Mouse (Mus musculus) CD8-positive naive resting alpha-beta T cell, adult 2 months (primary cell): ENCODE results near the gene Akap6.

ENCODE experiments used
- DNase-seq, 2 experiments: peaks; one replicate each; pipeline ENCODE4 v3.0.0; 2022; ENCODE audit warnings: low read depth in 2 of 2, low spot score in 2 of 2

Akap6 gene

DNA sequence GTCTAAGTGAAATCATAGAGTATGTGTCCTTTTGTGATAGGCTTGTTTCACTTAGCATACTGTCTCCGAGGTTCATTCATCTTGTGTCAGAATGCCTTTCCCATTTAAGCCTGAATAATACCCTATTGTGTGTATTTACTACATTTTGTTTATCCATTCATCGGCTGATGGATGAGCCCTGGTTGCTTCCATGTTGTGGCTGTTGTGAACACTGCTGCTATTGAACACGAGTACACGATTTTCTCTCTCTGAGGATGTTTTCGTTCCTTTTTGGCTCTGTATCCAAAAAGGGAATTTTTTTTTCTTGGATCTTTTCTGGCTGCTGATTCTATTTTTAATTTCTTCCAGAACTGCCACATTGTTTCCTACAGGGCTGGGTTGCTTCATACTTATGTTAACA, 81.0 kb downstream of the Akap6 start:
- no peak for DNase-seq

DNA sequence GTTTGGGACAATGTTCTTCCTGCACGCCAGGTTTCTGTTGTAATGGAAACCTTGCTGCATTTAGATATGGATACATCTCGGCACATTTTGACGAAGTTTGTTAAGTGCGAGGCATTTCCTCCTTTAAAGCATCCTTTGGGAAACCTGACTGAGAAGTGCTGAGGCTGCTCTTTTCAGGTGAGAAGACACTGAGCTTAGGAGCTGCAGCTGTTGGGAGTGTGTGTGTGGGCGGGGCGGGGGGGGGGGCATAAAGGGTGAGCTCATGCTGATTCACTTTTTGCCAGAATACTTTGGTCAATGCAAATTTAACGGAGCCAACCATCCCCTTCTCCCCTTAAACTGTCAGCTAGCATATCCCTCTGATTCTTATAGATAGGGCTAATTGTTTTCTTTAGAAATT, 81.9 kb downstream of the Akap6 start:
- no peak for DNase-seq

DNA sequence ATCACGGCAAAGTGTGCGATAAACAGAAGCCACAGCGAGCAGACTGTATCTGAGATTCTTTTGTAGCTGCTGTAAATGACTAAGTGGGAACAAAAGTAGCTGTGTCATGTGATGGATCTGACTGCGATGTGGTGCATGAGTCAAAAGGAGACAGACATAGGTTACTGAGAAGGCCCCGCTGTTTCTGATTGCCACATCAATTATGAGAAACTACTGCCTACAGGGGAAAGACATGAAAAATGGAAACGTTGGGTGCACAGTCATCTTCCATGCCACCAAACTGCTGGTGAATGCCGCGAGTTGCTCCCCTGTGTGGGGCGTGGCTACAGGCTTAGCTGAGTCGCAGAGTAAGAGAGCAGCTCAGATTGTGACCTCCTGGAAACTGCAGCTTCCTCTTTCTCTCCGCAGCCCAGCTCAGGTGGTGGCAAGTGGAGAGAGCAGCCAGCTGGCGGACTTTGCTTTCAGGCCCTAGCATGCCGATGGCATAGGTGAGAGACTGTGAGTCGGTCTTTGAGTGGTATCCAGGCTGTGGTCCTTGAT, 83.8 kb downstream of the Akap6 start:
- DNase-seq, result peak; percentile 24 to 38

DNA sequence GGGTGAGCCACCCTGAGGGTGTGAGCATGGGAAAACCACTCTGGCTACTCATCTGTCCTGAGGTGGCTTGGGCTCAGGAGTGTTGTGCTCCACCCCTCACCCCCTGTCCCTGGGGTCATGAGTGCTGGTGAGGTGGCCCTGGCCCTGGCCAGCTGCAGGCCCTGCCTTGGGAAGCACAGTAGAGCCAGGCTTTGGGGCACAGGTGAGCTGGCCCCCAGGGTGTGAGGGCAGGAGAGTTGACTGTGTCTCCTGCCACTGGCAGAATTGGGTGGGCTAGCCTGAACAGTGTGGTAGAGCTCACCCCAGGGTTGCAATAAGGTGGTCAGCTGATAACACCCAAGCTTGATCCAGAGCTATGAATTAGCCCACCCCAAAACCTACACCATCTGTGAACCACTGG, 86.0 kb downstream of the Akap6 start:
- DNase-seq, result no peak

DNA sequence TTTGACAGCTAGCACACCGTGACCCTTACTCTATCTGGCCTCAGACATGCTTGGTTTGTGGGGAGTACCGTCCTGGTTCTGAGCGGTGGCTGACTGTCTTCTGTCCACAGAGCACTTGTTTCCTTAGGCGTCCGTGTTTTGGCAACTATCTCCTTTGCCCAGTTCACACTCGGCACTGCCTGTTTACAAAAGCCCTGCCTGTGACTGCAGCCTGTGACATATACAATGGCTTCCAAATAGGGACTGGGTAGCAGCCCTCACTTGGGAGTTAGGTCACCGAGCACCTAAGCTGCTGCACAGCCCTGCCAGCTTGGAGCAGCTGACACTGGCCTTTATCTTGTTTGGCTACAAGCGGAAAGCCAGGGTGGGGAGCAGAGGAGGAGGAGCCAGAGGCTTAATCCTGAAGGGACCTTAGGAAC, 91.2 kb downstream of the Akap6 start:
- no peak for DNase-seq

DNA sequence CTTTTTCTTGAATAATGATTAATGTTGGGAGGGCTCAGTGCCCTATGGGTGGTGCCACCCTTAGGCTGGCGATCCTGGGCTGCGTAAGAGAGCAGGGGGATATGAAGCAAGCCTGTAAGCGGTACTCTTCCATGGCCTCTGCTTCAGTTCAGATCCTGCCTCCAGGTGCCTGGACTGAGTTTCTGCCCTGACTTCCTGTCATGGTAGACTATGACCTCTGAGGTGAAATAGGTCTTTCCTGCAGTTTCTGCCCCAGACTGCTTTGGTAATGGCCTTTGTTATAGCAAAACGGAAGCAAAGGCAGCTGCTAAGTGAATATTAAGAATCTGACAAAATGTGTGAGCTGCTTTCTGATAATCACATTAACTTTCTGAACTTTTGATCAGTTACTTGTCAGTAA, 94.9 kb downstream of the Akap6 start:
- no peak for DNase-seq

DNA sequence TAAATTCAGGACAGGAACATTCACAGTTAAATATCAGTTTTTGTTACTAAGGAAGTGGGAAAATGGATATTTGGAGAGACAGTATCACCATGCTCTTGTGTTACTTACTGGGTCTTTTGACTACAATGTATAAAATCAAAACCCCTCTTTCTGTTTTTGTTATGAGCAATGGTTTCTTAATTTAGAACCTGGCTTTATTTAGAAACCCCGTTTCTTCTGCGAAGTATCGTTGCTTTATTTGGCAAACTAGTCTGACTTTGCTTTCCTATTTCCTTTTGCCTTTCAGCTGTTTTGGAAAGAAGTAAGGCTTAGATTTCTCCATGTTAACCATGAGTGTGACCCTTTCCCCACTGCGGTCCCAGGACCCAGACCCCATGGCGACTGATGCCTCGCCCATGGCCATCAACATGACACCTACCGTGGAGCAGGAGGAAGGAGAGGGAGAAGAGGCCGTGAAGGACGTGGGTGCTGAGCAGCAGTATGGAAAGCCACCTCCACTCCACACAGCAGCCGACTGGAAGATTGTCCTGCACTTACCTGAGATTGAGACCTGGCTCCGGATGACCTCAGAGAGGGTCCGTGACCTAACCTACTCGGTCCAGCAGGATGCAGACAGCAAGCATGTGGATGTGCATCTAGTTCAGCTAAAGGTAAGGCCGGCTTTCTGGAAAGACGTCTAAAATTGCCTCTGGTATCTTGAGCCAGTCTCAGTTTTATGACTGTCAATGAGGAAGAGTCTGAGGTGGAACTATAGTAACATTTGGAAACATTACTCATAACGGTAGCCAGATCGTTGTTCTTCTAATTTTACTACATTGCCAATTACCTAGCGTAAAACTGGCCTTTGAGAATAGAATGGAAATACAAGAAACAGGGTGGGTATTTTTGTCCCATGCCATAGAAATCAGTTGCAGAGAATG, 96.6 kb downstream of the Akap6 start:
- DNase-seq, result no peak

DNA sequence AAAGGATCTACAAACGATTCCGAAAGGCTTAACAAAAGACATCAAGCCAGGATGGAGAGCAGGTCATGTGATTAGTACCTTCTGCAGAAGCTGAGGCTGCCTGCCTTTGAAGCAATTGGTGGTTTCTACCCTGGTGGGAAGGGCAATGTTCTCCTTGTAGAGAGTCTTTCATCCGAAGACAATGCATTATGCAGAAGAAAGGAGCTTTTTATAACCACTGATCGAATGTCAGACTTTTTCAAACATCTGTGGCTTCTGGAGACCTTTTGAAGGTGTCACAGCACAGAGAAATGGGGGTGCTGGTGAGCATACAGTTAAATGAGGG, 97.2 kb downstream of the Akap6 start:
- DNase-seq, result peak; percentile 27 to 43

DNA sequence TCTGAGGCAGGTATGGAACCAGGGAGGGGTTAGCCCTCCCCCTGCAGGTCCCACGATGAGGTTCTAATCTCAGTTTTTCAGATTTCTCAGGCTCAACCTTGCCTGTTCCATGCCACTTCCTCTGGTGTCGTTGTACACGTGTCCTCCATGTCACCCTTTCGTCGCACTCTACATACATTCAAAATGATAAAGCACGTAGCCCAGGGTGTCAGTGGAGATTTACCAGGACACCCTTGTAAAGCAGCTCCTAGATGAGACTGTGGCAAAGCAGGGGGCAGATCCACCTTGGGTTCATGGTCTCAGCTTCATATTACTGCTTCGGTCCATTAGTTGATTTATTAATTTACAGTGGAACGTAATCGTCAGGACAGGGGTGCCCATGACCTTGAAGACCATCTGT, 100.5 kb downstream of the Akap6 start:
- no peak for DNase-seq

DNA sequence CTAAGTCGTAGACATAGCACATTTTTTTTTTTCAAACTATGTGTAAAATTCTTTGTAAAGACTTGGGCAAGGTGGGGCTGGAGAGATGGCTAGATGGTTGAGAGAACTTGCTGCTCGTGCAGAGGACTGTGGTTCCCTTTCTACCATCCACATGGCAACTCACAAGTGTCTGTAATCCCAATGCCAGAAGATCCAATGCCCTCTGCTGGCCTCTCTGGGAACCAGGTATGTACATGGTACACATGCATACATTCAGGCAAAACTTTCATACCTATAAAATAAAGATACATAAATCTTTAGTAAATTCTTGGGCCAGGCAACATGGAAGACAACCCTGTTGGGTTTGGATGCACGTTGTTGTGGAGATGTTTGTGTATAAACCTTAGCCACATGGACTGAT, 107.1 kb downstream of the Akap6 start:
- DNase-seq, result no peak

DNA sequence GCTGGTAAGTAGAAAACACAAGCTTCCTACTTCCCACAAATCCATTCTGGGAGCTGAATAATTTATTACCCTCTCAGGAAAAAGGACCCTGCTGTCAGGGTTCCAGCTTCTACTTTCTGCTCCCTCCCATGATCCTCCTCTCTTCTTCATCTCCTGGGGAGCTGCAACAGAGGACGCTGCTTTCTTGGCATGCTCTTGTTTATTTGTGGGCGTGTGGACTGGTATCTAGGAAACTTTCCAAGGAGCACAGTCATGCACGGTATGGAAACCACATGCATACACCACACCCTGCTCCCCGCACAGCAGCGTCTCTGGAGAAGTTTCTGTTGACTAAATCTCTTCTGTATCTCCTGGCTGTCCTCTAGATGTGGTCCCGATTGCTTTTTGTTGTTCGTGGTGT, 119.4 kb downstream of the Akap6 start:
- DNase-seq, result no peak

DNA sequence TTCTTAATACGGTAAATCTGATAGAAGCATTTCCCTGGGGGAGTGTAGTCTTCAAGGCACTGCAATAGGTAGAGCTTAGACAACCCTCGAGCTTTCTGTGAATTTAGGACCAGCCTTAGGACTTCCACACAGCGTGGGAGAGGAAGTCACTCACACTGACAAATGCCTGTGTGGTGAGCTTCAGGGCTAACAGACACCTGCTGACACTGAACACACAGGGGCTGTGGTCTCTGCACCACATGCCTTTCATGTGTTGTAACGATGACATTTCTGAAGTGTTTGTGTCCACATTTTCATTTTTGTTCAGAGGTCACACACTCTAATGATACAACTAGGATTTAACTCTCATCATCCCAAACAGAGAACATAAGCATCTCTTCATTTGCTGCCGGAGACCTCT, 125.6 kb downstream of the Akap6 start:
- DNase-seq, result peak in 1 of 2 experiments; percentile 17

DNA sequence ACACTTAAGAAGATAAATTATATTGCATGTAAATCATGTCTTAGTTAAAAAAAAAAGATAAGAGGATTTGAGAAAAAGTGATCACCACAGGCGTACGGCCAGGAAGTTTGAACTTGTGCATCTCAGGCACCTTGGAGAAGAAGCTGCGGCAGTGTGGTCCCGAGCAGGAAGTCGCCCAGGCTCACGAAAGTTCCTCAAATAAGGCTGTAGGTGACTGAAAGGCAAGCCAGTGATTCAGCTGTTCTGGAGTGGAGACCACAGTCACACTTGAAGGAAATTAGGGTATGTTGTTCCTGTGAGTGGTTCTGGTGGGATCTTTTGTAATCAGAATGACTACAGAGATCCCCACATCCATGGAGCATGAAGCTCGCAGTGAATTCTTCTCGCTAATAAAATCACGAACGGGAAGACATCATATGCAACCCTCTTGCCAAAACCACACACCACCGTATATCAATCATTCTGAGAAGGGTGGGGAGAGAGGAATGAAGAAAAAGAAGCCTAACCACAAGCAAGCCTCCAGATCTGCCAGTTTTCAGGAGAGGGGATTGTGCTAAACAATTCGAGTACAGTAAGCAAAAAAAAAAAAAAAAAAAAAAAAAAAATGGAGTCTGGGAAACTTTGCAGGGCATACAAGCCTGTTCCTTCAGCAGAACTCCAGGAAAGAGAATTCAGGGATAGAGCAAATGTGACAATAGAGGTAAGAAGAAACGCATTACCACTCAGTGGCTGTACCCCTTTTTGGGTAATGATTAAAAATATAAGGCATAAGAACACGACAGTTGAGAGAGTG, 130.0 kb downstream of the Akap6 start:
- no peak for DNase-seq

DNA sequence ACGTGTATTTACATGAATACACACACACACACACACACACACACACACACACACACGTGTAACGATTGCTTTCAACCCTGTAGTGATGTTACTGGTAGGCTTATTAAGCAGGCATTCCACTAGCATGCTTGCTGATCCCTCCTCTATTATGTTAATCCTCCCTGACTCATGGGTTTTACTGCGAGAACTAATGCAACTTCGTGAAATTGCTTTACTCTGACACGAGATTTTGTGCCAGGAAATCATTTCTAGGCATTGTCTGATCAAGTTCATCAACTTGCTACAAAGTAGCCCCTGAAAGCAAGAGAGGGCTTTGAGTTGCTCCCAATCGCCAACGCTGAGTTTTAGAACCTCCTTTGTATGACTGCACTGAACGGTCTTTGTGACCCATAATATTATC, 132.6 kb downstream of the Akap6 start:
- DNase-seq, result no peak

DNA sequence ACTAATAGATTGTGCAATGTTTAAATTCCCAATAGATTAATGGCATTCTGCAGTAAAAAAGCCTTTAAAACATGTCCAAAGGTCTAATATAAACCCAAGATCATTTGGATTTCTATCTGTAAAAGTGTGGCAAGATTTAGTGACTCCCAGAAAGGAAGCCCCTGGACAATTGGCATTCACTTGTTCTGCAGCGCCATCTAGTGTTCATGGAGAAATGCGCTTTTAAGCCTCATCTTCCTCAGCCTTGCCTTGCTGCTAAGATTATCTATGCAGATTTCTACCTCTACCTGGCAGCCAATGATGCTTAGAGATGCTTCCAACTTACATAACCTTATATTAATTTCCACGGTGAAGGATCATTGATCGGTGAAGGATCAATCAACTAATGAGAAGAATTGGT, 133.0 kb downstream of the Akap6 start:
- peak; percentile 57 to 70 for DNase-seq

DNA sequence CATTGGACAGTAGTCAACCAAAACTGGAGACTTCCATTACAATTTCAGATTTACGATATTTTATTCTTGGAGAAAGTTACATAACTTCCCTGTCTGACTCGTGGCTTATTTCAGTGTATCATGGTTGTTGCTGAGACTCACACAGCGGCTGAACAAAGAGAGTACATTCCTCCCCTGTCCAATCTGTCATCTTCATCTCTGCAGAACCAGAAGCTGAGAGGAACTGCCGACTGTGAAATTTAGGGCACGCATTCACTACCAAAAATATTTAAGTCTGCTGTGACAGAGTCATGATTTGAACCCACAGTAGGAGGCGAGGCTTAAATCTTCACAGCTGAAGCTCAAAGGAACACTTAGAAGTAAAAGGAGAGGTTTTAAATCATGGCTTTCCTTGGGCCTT, 134.0 kb downstream of the Akap6 start:
- no peak for DNase-seq

DNA sequence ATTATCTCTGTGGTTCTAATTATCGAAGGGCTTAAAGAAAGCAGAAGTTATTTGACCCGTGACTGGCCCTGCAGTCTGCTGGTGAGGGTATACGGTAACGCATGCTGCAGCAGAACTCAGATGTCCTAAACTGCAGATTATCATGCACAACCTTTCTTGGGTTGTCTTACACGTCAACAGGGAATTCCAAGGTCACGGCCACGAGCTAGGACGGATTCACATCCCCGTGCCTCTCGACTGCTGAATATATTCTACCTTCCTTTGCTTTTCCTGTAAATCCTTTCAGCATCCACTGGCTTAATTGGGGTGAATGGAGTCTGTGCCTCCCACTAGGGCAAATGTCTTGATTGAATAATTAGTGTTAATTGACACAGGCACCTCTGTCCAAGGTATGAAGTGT, 134.9 kb downstream of the Akap6 start:
- DNase-seq, result no peak

DNA sequence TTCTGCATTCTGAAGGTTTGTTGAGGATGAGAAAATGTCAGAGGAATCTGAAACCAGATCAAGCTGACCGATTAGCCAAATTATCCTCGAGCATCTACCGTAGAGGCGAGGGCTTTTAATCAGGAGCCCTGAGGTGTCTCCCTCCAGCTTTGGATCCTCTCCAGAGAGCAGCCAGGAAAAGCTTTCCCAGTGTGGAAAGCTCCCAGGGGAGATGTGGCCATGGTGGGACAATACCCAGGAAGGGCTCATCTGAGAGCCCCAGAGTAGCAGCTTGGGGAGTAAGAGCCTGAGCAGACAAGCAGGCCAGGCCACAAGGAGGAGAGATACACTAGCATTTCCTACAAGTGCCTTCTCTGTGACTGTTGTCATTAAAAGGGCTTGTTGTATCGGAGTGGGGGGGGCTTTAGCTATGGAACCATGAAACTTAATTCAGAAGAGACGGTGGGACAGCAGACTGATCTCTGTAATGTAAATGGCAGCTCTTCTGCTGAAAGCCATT, 135.6 kb downstream of the Akap6 start:
- no peak for DNase-seq

DNA sequence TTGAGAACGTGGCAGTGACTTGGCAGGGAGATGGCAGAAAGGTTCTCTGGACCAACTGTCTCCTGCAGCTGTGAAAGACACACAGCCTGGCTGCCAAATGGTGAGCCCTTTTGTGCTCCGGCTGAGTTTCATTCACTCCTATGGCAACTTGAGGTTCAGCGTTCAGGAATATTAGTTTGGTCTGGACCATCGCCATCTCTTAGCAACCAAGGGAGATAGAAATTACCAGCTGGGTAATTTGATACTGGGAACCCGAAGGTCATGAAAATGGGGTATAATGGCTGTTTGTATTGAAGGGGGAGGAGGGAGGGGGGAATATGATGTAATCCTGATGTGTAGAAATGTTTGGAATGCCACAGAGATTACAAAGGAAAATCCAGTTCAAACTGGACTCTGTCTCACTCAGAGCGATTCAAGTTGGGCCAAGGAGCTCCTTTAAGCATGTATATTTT, 136.1 kb downstream of the Akap6 start:
- DNase-seq, result no peak

DNA sequence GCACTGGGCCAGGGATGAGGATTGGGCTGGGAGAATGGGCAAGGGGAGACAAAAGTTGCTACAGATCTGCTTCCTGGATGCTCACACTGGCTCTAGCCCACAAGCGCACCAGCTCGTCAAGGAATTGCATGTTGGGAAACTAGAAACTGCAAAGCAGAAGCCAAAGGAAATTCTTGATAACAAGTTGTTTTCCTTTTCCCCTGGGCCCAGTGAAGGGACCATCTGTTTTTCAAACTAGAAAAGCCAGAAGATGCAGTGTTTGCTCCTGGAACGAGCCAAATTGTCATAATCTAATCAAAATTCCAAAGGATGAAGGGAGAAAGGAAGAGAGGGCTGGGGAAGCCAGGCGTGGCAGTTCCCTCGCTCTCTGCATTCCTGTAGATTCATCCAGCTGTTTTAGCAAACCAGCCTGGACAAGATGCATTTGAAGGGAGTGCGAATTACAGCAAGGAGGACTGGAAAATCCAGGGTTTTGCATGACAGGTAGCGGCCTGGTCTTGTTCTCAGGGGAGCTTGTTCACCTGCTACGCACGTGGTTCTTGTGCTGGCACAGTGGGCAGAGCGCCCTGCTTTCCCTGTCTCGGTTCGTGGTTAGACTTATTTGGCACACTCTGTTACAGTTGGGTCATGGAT, 136.8 kb downstream of the Akap6 start:
- DNase-seq, result no peak

DNA sequence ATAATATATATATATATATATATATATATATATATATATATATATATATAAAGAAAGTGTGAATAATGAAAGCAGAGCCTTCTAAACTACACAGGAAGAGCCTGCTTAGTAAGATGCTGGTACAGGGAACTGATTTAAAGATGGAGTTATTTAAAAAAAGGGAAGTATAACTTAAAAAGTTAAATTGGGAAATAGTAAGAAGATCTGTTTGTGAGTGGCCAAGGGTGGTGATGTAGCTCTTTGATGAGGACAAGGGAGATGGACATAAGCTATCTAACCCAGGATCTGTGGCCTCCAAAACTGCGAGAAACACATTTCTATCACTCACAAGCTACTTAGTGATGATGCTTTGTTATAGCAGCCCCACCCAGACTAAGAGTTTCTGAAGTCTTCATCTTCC, 146.8 kb downstream of the Akap6 start:
- no peak for DNase-seq

DNA sequence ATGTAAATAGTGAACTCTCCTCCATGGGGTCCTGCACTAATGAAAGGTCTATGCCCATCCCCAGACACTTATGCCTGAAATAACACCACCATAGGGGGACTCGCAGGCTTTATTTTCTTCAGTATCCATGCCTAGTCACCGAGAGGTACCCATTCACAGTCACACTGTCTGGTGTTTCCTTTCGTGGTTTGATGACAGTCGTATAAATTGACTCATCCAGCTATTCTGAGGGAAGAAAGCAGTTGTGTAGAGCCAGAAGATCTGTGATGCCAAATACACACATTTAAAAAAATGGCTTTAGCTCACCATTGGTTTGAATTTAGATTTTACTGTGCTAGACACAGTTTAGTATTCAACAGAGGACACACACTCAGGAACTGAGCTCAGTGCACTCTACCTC, 147.8 kb downstream of the Akap6 start:
- no peak for DNase-seq
